Mouse (Mus musculus): ENCODE measurements around the gene Tmem151b. TPM values are rescaled to one million over a fixed set of nuclear protein-coding genes. Genes with fewer than 3 reads are reported as not detected.

The Tmem151b gene
- total RNA-seq, 2 experiments from 2014 or later = 0.08 TPM; not detected in 1

- intact Hi-C loops (cut with DNase I) = no loop called here
- DNase-seq = no peak
These were observed 30.6 kb downstream of the Tmem151b start for GRCm38 (mm10) chr17:45518766-45519475.

GRCm38 (mm10) chr17:45517549-45518215 is 31.8 kb downstream of the Tmem151b start:
- no peak for DNase-seq
- intact Hi-C loops (cut with DNase I) = loop anchor here (2.0 kb wide), 1 partner anchor 125 kb away; no protein-coding TSS in a partner anchor

- intact Hi-C loops (cut with DNase I) = loop anchor here (2.0 kb wide), 1 partner anchor 126 kb away; no protein-coding TSS in a partner anchor
- no peak for DNase-seq
These were observed 32.3 kb downstream of the Tmem151b start for GRCm38 (mm10) chr17:45517135-45517534.

GRCm38 (mm10) chr17:45516488-45516887 is 33.0 kb downstream of the Tmem151b start:
- intact Hi-C loops (cut with DNase I) = loop anchor here (1.0 to 2.0 kb wide), 2 partner anchors 36 to 126 kb away; no protein-coding TSS in a partner anchor
- peak; percentile 75 to 86 for DNase-seq

- no peak for DNase-seq
- intact Hi-C loops (cut with DNase I) = loop anchor here (1.0 to 2.0 kb wide), 2 partner anchors 36 to 127 kb away; no protein-coding TSS in a partner anchor
These were observed 33.7 kb downstream of the Tmem151b start for GRCm38 (mm10) chr17:45515806-45516205.

GRCm38 (mm10) chr17:45515204-45515726 is 34.2 kb downstream of the Tmem151b start:
- DNase-seq = no peak
- intact Hi-C loops (cut with DNase I) = no loop called here

GRCm38 (mm10) chr17:45511757-45512156 is 37.7 kb downstream of the Tmem151b start:
- no peak for DNase-seq
- intact Hi-C loops (cut with DNase I) = no loop called here

GRCm38 (mm10) chr17:45510871-45511270 is 38.6 kb downstream of the Tmem151b start:
- DNase-seq = no peak
- intact Hi-C loops (cut with DNase I) = no loop called here

- intact Hi-C loops (cut with DNase I) = loop anchor here (2.0 kb wide), 1 partner anchor 28 kb away; no protein-coding TSS in a partner anchor
- DNase-seq = peak; percentile 97
These were observed 42.7 kb downstream of the Tmem151b start, which contains the start of gene Aars2 for GRCm38 (mm10) chr17:45506700-45507189. Gene Aars2, plus strand, starts transcription at chr17:45506841.

- intact Hi-C loops (cut with DNase I) = loop anchor here (2.0 kb wide), 1 partner anchor 27 kb away; no protein-coding TSS in a partner anchor
- DNase-seq = no peak
These were observed 43.5 kb downstream of the Tmem151b start for GRCm38 (mm10) chr17:45505941-45506465.

GRCm38 (mm10) chr17:45503301-45503973 is 46.0 kb downstream of the Tmem151b start:
- intact Hi-C loops (cut with DNase I) = no loop called here
- no peak for DNase-seq

GRCm38 (mm10) chr17:45502324-45502723 is 47.2 kb downstream of the Tmem151b start:
- intact Hi-C loops (cut with DNase I) = no loop called here

GRCm38 (mm10) chr17:45500981-45501380 is 48.5 kb downstream of the Tmem151b start:
- intact Hi-C loops (cut with DNase I) = no loop called here
- no peak for DNase-seq

More at GRCm38 (mm10) chr17:45502324-45502723, 47.2 kb downstream of the Tmem151b start:
- no peak for DNase-seq

- intact Hi-C loops (cut with DNase I) = no loop called here
These were observed 50.0 kb downstream of the Tmem151b start for GRCm38 (mm10) chr17:45499516-45499915.

GRCm38 (mm10) chr17:45498397-45498796 is 51.1 kb downstream of the Tmem151b start:
- DNase-seq = no peak
- intact Hi-C loops (cut with DNase I) = no loop called here

More at GRCm38 (mm10) chr17:45499516-45499915, 50.0 kb downstream of the Tmem151b start:
- DNase-seq = no peak

GRCm38 (mm10) chr17:45495398-45495797 is 54.1 kb downstream of the Tmem151b start:
- intact Hi-C loops (cut with DNase I) = no loop called here
- no peak for DNase-seq
